Mouse (Mus musculus): ENCODE measurements around the gene Serpinb2. TPM values are rescaled to one million over a fixed set of nuclear protein-coding genes. Genes with fewer than 3 reads are reported as not detected.

Serpinb2 gene
- polyA plus RNA-seq, 1 experiment from 2014 or later: not detected

DNA sequence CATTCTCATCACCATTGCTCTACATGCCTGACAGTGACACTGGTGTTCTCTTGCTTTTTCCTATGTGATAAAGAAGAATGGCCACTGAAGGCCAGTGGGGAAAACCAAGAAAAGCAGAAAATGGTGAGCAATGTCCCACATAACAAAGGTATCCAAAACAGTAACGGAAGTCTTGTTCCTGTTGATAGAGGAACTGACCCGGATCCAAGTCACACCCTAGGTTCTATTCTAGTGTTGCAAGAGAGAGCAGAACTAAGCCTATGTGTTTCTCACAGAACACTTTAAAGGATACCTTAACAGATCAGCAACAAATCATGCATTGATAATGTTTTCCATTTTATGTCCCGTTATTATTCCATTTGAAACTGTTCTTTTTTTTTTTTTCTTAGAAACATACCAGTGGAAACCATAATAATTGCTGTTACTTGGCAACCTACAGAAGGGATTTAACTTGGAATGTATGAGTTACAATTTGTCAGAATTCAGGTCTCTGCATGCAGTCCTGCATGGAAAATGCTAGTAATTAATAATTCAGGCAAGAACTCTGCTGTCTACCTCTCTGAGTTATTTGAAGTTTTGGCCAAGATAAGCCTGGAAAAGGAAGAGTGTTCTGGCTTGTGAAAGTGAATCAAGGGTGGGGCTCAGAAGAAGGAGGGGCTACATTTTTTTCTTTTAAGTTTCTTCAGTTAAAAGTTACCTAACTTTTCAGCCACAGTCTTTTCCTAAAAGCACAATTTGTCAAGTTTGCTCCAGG, 17.3 kb downstream of the Serpinb2 start:
- Histone ChIP-seq H3K27ac (no peak overlapping the region), H3K4me3 (no peak overlapping the region), H3K4me1 (no peaks in the 10 kb centered on the region), H3K36me3 (replicated peaks) (no peaks in the 10 kb centered on the region), H3K9me3 (no peaks in the 10 kb centered on the region), H3K27me3 (ENCODE audit: poor library complexity, severe bottlenecking) (no peaks in the 10 kb centered on the region)
- 84% methylated on average over 3 of the region's 3 CpGs for WGBS
- DNase-seq (ENCODE audit: extremely low spot score, low spot score): no peak

DNA sequence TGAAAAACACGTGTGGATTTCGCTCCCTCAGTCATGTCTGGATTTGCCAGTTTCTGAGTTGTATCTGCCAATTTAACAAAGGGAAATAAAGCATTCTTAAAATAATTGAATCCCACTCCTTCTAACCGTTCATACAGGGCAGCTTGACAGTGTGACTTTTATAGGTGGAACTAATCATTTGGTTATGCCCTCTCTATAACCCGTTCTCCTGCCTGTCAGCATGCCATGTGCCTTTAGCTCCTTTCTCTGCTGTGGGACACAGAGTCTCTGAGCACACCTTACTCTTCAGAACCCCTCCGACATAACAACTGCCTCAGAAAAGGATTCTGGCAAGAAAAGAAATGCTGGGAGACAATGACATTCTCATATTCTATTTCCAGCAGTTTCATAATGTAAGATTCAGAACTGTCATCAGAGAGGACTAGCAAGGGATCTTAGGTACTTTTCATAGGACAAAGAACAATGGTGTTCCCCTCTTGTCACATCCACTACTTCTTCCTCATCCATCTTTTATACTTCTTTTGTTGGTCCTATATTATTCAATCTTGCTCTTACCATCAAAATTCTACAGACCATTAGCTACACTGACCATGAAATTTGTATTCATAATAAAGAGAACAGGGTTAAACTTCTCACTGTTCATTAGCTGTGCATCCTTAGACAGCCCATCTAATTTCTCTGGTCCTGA, 18.3 kb downstream of the Serpinb2 start:
- Histone ChIP-seq H3K36me3 (replicated peaks) (no peaks in the 10 kb centered on the region), H3K4me3 (no peak overlapping the region), H3K4me1 (no peaks in the 10 kb centered on the region), H3K27me3 (ENCODE audit: poor library complexity, severe bottlenecking) (no peaks in the 10 kb centered on the region), H3K27ac (no peak overlapping the region), H3K9me3 (no peaks in the 10 kb centered on the region)
- WGBS: 68% methylated on average over 5 of the region's 5 CpGs
- DNase-seq (ENCODE audit: extremely low spot score, low spot score): no peak

DNA sequence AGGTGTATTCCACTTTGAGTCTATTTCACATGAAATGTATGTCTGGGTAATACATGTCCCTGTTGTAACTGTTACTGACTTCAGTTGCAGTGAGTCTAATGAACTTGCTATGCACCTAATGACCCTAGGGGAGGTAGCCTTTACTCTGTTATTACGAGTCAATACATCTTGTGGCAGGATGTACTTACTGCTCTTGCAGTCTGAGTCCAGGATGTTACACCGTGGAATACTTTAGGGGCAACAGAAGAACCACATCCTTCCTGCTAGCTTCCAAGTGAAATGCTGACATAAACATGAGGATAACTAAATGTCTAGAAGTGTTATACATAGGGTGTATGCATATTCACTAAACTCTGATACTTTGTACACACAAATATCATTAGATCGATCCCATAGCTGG, 22.5 kb downstream of the Serpinb2 start:
- no peaks in the 10 kb centered on the region for H3K36me3 ChIP-seq (replicated peaks)
- H3K27ac ChIP-seq: no peak overlapping the region
- no peaks in the 10 kb centered on the region for H3K4me1 ChIP-seq
- no peak for DNase-seq (ENCODE audit: extremely low spot score, low spot score)
- no peak overlapping the region for H3K4me3 ChIP-seq
- WGBS: 85% methylated on average over 3 of the region's 3 CpGs
- H3K27me3 ChIP-seq (ENCODE audit: poor library complexity, severe bottlenecking): no peaks in the 10 kb centered on the region
- no peaks in the 10 kb centered on the region for H3K9me3 ChIP-seq

DNA sequence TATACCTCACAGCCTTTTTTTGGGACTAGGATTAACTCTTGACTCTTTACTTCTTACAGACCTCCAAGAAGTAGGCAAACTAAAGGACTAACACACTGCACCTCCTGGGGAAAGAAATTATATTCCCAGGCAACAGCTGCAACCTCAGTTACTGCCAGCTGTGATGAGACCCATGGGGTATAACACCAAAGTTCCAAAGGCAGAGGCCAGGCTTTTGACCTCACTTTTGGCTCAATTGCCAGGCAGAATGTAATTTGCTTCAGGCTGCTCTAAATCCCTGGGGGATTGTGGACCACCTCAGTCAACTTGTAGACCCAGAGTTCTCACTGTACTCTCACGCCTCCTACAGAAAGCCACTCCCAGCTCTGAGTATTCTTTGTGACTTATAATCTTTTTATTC, 26.2 kb downstream of the Serpinb2 start:
- H3K36me3 ChIP-seq (replicated peaks): no peaks in the 10 kb centered on the region
- H3K27ac ChIP-seq: no peak overlapping the region
- H3K4me3 ChIP-seq: no peak overlapping the region
- no peaks in the 10 kb centered on the region for H3K9me3 ChIP-seq
- WGBS: 86% methylated on average over 1 of the region's 1 CpGs
- H3K4me1 ChIP-seq: no peaks in the 10 kb centered on the region
- H3K27me3 ChIP-seq (ENCODE audit: poor library complexity, severe bottlenecking): no peaks in the 10 kb centered on the region
- no peak for DNase-seq (ENCODE audit: extremely low spot score, low spot score)

DNA sequence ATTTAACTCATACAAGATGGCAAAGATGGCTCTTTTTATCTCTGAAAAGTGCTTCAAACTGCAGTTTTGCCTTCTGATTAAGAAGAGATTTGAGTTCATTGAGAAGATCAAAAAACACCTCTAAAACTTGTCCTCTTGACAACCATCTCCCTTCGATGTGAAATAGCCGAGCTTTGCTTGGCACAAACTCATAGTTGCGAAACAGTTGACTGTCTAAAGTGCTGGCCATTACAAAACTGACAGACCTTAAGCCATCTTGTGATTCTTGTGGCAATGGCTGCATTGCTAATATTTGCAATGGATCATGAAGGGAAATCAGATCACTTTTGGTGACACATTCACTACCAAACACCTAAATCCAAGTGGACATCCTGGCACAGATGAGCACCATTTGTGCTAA, 48.3 kb downstream of the Serpinb2 start:
- Histone ChIP-seq H3K27me3 (ENCODE audit: poor library complexity, severe bottlenecking) (no peaks in the 10 kb centered on the region), H3K36me3 (replicated peaks) (no peaks in the 10 kb centered on the region), H3K4me1 (no peaks in the 10 kb centered on the region), H3K27ac (no peak overlapping the region), H3K4me3 (no peak overlapping the region), H3K9me3 (no peaks in the 10 kb centered on the region)
- WGBS: 91% methylated on average over 3 of the region's 3 CpGs
- no peak for DNase-seq (ENCODE audit: extremely low spot score, low spot score)

DNA sequence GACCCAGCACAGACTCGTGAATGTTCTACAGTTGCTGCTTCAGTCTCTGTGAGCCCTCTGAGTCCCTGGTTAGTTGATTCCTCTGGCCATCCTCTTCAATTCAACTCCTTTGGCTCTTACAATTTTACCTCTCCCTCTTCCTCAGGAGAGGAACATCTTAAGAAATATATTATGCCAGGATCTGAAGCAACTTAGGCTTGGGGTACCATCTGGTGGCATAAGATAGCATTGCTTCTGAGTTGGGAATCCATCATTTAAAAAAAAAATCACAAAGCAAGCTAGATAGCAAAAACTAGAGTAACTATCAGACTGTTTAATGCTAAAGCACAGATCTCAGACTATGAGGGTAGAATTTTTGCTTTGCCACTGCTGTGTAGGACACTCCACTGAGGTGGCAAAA, 50.9 kb downstream of the Serpinb2 start:
- WGBS: 93% methylated on average over 1 of the region's 1 CpGs
- Histone ChIP-seq H3K27me3 (ENCODE audit: poor library complexity, severe bottlenecking) (no peaks in the 10 kb centered on the region), H3K9me3 (no peaks in the 10 kb centered on the region), H3K27ac (no peak overlapping the region), H3K4me3 (no peak overlapping the region), H3K4me1 (no peaks in the 10 kb centered on the region), H3K36me3 (replicated peaks) (no peaks in the 10 kb centered on the region)
- no peak for DNase-seq (ENCODE audit: extremely low spot score, low spot score)

DNA sequence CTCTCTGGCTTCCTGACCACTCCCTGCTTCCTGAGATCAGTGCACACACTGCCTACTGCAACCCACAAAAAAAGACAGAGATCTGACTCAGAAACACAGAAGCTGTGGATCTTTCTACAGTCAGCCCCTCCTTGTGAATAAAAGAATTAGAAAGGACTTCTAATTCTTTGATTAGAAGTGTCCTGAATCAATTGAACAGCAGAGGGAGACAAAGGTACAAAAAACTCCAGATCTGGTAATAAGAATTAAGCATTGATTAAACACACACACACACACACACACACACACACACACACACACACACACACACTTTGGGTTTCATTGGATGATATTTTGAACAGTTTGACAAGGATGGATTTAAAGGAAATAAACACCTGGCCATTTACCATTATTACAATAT, 54.4 kb downstream of the Serpinb2 start:
- DNase-seq (ENCODE audit: extremely low spot score, low spot score): no peak
- H3K36me3 ChIP-seq (replicated peaks): no peaks in the 10 kb centered on the region

DNA sequence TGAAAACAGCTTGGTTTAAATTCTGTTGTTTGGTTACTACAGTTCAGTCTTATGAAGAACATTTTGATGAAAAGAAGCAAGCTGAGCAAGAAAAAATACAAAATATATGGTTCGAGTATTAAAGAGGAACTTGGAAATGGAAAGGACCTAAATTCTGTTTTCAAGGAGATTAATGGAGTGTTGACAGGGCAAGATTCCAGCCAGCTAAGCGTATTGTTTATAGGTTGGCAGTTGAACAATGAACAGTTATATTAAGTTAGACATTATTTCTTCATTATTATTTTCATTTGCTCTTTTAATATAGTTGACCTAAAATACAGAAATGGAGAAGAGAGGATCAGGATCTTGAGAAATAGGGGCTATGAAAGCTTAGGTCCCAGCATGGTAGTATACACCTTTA, 64.9 kb downstream of the Serpinb2 start:
- H3K27me3 ChIP-seq (ENCODE audit: poor library complexity, severe bottlenecking): no peaks in the 10 kb centered on the region
- no peaks in the 10 kb centered on the region for H3K36me3 ChIP-seq (replicated peaks)
- no peak for DNase-seq (ENCODE audit: extremely low spot score, low spot score)
- H3K27ac ChIP-seq: no peak overlapping the region
- H3K4me1 ChIP-seq: no peaks in the 10 kb centered on the region
- H3K9me3 ChIP-seq: no peaks in the 10 kb centered on the region
- H3K4me3 ChIP-seq: no peak overlapping the region
- 84% methylated on average over 2 of the region's 2 CpGs for WGBS

More for the DNA sequence above, 54.4 kb downstream of the Serpinb2 start:
- H3K9me3 ChIP-seq: no peaks in the 10 kb centered on the region
- H3K4me3 ChIP-seq: no peak overlapping the region
- H3K27ac ChIP-seq: no peak overlapping the region
- no peaks in the 10 kb centered on the region for H3K4me1 ChIP-seq
- no peaks in the 10 kb centered on the region for H3K27me3 ChIP-seq (ENCODE audit: poor library complexity, severe bottlenecking)

DNA sequence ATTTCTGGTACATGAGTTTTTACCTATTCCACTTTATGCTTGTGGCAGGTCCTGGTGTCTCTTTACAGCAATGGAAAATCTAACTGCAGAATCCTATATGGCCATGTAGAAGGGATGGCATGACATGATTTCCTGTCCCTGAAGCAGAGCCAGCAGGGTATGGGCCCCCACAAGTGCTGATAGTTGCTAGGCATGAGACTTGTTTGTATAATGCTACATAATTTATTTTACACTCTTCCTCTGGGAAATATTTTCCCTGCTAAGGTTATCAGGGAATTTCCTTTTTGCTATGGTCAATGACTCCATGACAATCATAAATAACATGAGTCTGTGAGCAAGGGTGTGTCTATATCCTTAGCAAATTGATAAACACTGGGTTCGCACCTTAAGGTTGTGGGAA, 66.3 kb downstream of the Serpinb2 start:
- Histone ChIP-seq H3K36me3 (replicated peaks) (no peaks in the 10 kb centered on the region), H3K27me3 (ENCODE audit: poor library complexity, severe bottlenecking) (no peaks in the 10 kb centered on the region), H3K9me3 (no peaks in the 10 kb centered on the region), H3K4me1 (no peaks in the 10 kb centered on the region), H3K27ac (no peak overlapping the region), H3K4me3 (no peak overlapping the region)
- 89% methylated on average over 1 of the region's 1 CpGs for WGBS
- DNase-seq (ENCODE audit: extremely low spot score, low spot score): no peak

DNA sequence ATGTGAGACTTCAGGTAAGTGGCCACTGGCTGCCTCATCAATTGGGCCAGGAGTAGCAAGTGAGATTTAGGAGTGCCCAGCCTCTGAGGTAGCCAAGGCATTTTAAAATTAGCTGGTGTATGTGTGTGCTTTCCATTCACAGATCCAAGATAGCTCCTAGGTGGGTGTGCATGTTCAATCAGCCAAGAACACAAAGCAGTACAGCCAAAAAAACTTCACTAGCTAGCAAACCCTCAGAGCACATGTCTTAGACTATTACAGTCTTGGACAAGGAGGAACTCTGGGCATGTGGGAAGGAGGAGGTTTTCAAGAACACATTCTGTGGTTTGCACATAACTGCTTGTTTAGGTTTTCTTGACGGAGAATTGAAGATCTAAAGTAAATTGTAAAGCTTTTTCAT, 70.0 kb downstream of the Serpinb2 start:
- 88% methylated on average over 1 of the region's 1 CpGs for WGBS
- no peak for DNase-seq (ENCODE audit: extremely low spot score, low spot score)
- H3K4me3 ChIP-seq: no peak overlapping the region
- no peaks in the 10 kb centered on the region for H3K36me3 ChIP-seq (replicated peaks)
- no peaks in the 10 kb centered on the region for H3K9me3 ChIP-seq
- H3K4me1 ChIP-seq: no peaks in the 10 kb centered on the region
- no peak overlapping the region for H3K27ac ChIP-seq
- H3K27me3 ChIP-seq (ENCODE audit: poor library complexity, severe bottlenecking): no peaks in the 10 kb centered on the region

DNA sequence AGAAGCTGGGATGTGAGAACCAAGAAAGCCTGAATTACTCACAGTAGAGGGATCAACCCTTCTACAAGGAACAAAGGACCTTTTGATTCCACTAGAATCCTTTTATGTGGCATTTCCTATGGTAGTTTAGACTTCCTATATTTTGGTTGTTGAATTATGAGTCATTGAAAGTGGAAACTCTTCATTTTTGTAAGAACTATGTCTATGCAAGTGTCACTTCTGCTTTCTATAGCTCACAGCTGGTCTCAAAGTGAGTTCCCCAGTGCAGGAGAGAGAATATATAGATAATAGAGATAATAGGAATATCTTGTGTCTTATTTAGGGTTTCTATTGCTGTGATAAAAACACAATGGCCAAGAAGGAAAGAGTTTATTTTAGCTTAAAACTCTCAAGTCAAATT, 71.7 kb downstream of the Serpinb2 start:
- Histone ChIP-seq H3K27me3 (ENCODE audit: poor library complexity, severe bottlenecking) (no peaks in the 10 kb centered on the region), H3K27ac (no peak overlapping the region), H3K9me3 (no peaks in the 10 kb centered on the region), H3K4me1 (no peaks in the 10 kb centered on the region), H3K36me3 (replicated peaks) (no peaks in the 10 kb centered on the region), H3K4me3 (no peak overlapping the region)
- DNase-seq (ENCODE audit: extremely low spot score, low spot score): no peak

DNA sequence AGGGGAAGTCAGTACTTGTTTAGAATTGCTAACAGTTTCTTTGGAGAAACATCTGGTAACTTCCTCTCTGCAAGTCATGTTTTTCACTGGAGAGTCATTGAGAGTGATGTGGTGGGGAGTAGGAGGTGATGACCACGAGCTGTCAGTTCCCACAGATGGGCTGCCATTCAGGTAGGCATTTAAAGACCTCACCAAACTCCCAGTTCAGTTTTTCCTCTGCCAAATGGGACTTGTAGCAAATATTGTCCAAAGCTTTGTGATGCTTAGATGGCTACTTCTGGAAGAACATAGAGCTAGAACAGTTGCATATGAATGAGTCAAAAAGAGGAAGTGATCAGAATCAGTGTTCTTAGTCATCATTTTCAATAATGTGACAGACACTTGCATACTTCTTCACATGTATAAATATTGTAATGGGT, 72.7 kb downstream of the Serpinb2 start:
- no peaks in the 10 kb centered on the region for H3K36me3 ChIP-seq (replicated peaks)
- H3K27ac ChIP-seq: no peak overlapping the region
- DNase-seq (ENCODE audit: extremely low spot score, low spot score): no peak
- no peaks in the 10 kb centered on the region for H3K9me3 ChIP-seq
- H3K4me1 ChIP-seq: no peaks in the 10 kb centered on the region
- H3K4me3 ChIP-seq: no peak overlapping the region
- 72% methylated on average over 1 of the region's 1 CpGs for WGBS
- H3K27me3 ChIP-seq (ENCODE audit: poor library complexity, severe bottlenecking): no peaks in the 10 kb centered on the region

DNA sequence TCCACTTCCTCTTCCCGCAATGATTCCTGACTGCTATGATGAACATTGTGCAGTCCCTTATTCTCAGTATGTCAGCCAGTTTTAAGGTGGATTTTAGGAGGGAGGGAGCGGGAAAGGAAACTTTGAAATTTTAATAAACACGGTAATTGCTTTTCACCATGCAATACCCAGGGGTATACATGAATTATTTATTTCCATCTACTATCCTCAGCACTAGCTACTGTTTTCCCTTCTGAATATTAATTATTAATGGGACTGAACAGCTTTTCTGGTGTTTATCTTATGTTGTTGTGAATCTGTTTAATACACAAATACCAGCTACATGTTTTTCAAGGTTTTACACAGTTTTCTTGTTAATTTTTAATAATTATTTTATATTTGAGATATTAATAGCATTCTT, 73.7 kb downstream of the Serpinb2 start:
- Histone ChIP-seq H3K27ac (no peak overlapping the region), H3K36me3 (replicated peaks) (no peaks in the 10 kb centered on the region), H3K9me3 (no peaks in the 10 kb centered on the region), H3K27me3 (ENCODE audit: poor library complexity, severe bottlenecking) (no peaks in the 10 kb centered on the region), H3K4me1 (0 out of 2 replicates have a peak, but pooled peaks cover 3% of the 10 kb centered on the region), H3K4me3 (no peak overlapping the region)
- DNase-seq (ENCODE audit: extremely low spot score, low spot score): no peak
- WGBS: 91% methylated on average over 3 of the region's 3 CpGs
